Mouse (Mus musculus): ENCODE results near the gene Asgr2. TPM values are rescaled to one million over a fixed set of nuclear protein-coding genes. Genes with fewer than 3 reads are reported as not detected.
A peak's percentile ranks its signal among the peaks of the same experiment; 100 is the strongest.

Asgr2 gene
- total and polyA plus RNA-seq, 3 experiments = 0.17 to 0.39 TPM; not detected in 1

DNA sequence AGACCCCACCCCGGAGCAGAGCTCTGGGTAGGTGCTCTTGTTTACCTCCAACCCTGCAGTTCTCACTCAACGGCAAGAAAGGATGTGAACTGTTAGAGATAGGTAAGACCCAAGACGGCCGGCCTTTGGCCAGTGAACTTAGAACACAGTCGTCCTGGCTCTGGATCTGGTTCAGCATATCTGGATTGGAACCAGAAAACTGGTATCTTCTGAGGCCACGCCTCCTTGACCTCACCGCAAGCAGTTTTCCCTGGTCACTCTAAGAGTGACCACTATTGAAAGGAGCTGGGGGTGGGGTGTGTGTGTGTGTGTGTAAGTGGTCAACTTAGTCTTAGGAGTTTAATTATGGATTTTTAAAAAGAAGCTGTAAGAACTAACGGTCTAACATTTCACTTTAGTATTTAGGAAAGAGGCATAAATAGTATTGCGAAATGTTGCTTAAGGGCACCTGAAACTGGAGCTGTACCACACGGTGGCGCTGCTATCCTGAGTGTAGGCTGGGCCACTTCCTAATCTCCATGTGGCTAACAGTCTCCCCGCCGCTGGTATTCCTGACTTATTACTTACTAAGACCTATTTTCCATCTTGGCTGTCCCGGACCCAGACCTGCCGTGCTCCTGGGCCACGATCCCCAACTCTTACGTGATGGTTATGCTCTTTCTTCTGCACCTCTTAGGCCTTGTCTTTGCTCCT lies 17.9 kb upstream of the Asgr2 start:
- DNase-seq (ENCODE audit: extremely low read depth) = peak; percentile 67
- Histone ChIP-seq H3K4me1 (ENCODE audit: control insufficient read depth in 1 of 2, insufficient read depth in 2 of 2) (peaks cover 4 to 16% of the 10 kb centered on the region in 2 experiments; a peak in 3 of 4 replicates), H3K4me3 (replicated peaks in 1 of 3; ENCODE audit: low read depth in 2 of 3, low read length in 2 of 3, poor library complexity in 1 of 3) (no peak overlapping the region), H3K4me2 (ENCODE audit: insufficient read depth, low read depth, poor library complexity, severe bottlenecking) (no peak overlapping the region), H3K9ac (ENCODE audit: insufficient read depth, low read depth) (no peak overlapping the region), H3K27ac (ENCODE audit: insufficient read depth, low read depth) (no peak overlapping the region), H3K9me3 (replicated peaks; ENCODE audit: low read length) (no peaks in the 10 kb centered on the region), H3K36me3 (replicated peaks in 1 of 2; ENCODE audit: control insufficient read depth in 1 of 2, insufficient read depth in 1 of 2, low read length in 1 of 2) (no peaks in the 10 kb centered on the region), H3K27me3 (replicated peaks) (no peaks in the 10 kb centered on the region), H3K79me2 (replicated peaks; ENCODE audit: control insufficient read depth, extremely low read depth, insufficient read depth, poor library complexity, severe bottlenecking) (no peaks in the 10 kb centered on the region)
- in situ Hi-C loops (cut with MboI; ENCODE audit: low pct_ligation_motif_present, low pct_unique_long_range_greater_than_20kb, low sequenced_read_pairs) (no loop called here), dilution Hi-C loops (cut with MboI; ENCODE audit: extremely low pct_ligation_motif_present, extremely low pct_unique_long_range_greater_than_20kb, low sequenced_read_pairs) (no loop called here)
- no peak for TF ChIP-seq ZNF384 (IDR thresholded peaks at IDR 0.05; ENCODE audit: low read depth, low read length)
- TF ChIP-seq ZC3H11A (IDR thresholded peaks at IDR 0.05; ENCODE audit: low read depth, low read length) = peak; percentile 72
- TF ChIP-seq SMC3 (IDR thresholded peaks at IDR 0.05; ENCODE audit: low read depth, low read length) = peak; percentile 92
- no peak for TF ChIP-seq SIN3A (IDR thresholded peaks at IDR 0.05; ENCODE audit: low read length)
- TF ChIP-seq RCOR1 (conservative IDR thresholded peaks at IDR 0.05; ENCODE audit: low read depth, low read length) = no peak
- TF ChIP-seq USF1 (IDR thresholded peaks at IDR 0.05; ENCODE audit: low read depth, low read length) = no peak
- TF ChIP-seq TCF12 (IDR thresholded peaks at IDR 0.05; ENCODE audit: low read depth, low read length) = no peak
- TF ChIP-seq UBTF (IDR thresholded peaks at IDR 0.05; ENCODE audit: low read depth, low read length) = no peak
- TF ChIP-seq MEF2A (IDR thresholded peaks at IDR 0.05; ENCODE audit: borderline replicate concordance, low read depth, low read length) = no peak
- TF ChIP-seq EP300 (IDR thresholded peaks at IDR 0.05; ENCODE audit: low read length) = no peak
- TF ChIP-seq TBP (conservative IDR thresholded peaks at IDR 0.05; ENCODE audit: low read depth, low read length) = no peak
- TF ChIP-seq ELF1 (IDR thresholded peaks at IDR 0.05; ENCODE audit: low read depth, low read length) = 0 out of 2 replicates have a peak, but pooled peaks have one; percentile 41
- no peak for TF ChIP-seq MAX (IDR thresholded peaks at IDR 0.05; ENCODE audit: low read length)
- peak; percentile 96 for TF ChIP-seq RAD21 (IDR thresholded peaks at IDR 0.05; ENCODE audit: low read depth, low read length)
- TF ChIP-seq HCFC1 (IDR thresholded peaks at IDR 0.05; ENCODE audit: low read depth, low read length) = no peak
- no peak for TF ChIP-seq POLR2A (IDR thresholded peaks at IDR 0.05; ENCODE audit: low read depth, low read length)
- TF ChIP-seq ZMIZ1 (IDR thresholded peaks at IDR 0.05; ENCODE audit: low read depth, low read length) = no peak
- TF ChIP-seq MAZ (IDR thresholded peaks at IDR 0.05; ENCODE audit: low read depth, low read length) = no peak
- no peak for TF ChIP-seq MXI1 (IDR thresholded peaks at IDR 0.05; ENCODE audit: low read depth, low read length)
- TF ChIP-seq JUN (IDR thresholded peaks at IDR 0.05; ENCODE audit: insufficient read depth, low read depth, low read length) = no peak
- TF ChIP-seq ZKSCAN1 (IDR thresholded peaks at IDR 0.05; ENCODE audit: borderline replicate concordance, low read depth, low read length) = no peak
- no peak for TF ChIP-seq NRF1 (IDR thresholded peaks at IDR 0.05; ENCODE audit: low read depth, low read length)
- TF ChIP-seq BHLHE40 (IDR thresholded peaks at IDR 0.05; ENCODE audit: low read depth, low read length) = no peak
- no peak for TF ChIP-seq GABPA (IDR thresholded peaks at IDR 0.05; ENCODE audit: insufficient replicate concordance, low read depth, low read length)
- no peak for TF ChIP-seq PAX5 (IDR thresholded peaks at IDR 0.05; ENCODE audit: low read length)
- peak; percentile 79; the same call in 1 of the 2 replicates for TF ChIP-seq MYC (IDR thresholded peaks at IDR 0.05; ENCODE audit: low read depth, low read length)
- peak; percentile 71 for TF ChIP-seq IRF4 (IDR thresholded peaks at IDR 0.05; ENCODE audit: low read depth, low read length)
- peak; percentile 86 to 97 for TF ChIP-seq CTCF (conservative IDR thresholded peaks at IDR 0.05 in 1 of 2, IDR thresholded peaks at IDR 0.05 in 1 of 2; ENCODE audit: low read depth in 2 of 2, low read length in 2 of 2)
- TF ChIP-seq NELFE (IDR thresholded peaks at IDR 0.05; ENCODE audit: low read depth, low read length) = no peak; the same call in 1 of the 2 replicates

Data from CH12.LX (cell line).